Mouse (Mus musculus): ENCODE measurements at regions not wholly inside any gene's neighbourhood (a gene's known extent, or its start where the extent isn't known, plus 50 kb on each side); places are given as distances from the start of the nearest gene placed in this dataset.

GRCm38 (mm10) chr15:86814808-86815421, 600.7 kb downstream of the Tbc1d22a start:
- no peak overlapping the region for H3K27ac ChIP-seq (ENCODE audit: insufficient read depth, low read depth, low read length)
- peaks cover 8% of the 10 kb centered on the region; the same call in 1 of the 2 replicates for H3K4me1 ChIP-seq (ENCODE audit: control insufficient read depth, insufficient read depth, low read length)
- TF ChIP-seq CTCF (IDR thresholded peaks at IDR 0.05; ENCODE audit: insufficient read depth, low read depth, low read length): no peak
- TF ChIP-seq POLR2A (IDR thresholded peaks at IDR 0.05; ENCODE audit: insufficient read depth, low read depth, low read length): no peak
- WGBS: 56% methylated on average over 8 of the region's 8 CpGs
- no peak overlapping the region for H3K4me3 ChIP-seq (ENCODE audit: insufficient read depth, low read depth, low read length)

GRCm38 (mm10) chr15:86835996-86836395, 621.7 kb downstream of the Tbc1d22a start:
- peak overlapping the region; percentile 96 for H3K27ac ChIP-seq (ENCODE audit: insufficient read depth, low read depth, low read length)
- 8% methylated on average over 6 of the region's 6 CpGs for WGBS

GRCm38 (mm10) chr15:86852161-86852870, 638.1 kb downstream of the Tbc1d22a start:
- no peaks in the 10 kb centered on the region for H3K4me1 ChIP-seq (ENCODE audit: control insufficient read depth, insufficient read depth, low read length)
- H3K4me3 ChIP-seq (ENCODE audit: insufficient read depth, low read depth, low read length): no peak overlapping the region
- 49% methylated on average over 11 of the region's 11 CpGs for WGBS
- no peak overlapping the region for H3K27ac ChIP-seq (ENCODE audit: insufficient read depth, low read depth, low read length)
- TF ChIP-seq POLR2A (IDR thresholded peaks at IDR 0.05; ENCODE audit: insufficient read depth, low read depth, low read length) (no peak), CTCF (IDR thresholded peaks at IDR 0.05; ENCODE audit: insufficient read depth, low read depth, low read length) (no peak)

More at GRCm38 (mm10) chr15:86835996-86836395, 621.7 kb downstream of the Tbc1d22a start:
- no peak for TF ChIP-seq POLR2A (IDR thresholded peaks at IDR 0.05; ENCODE audit: insufficient read depth, low read depth, low read length)
- TF ChIP-seq CTCF (IDR thresholded peaks at IDR 0.05; ENCODE audit: insufficient read depth, low read depth, low read length): no peak
- Histone ChIP-seq H3K4me3 (ENCODE audit: insufficient read depth, low read depth, low read length) (no peak overlapping the region), H3K4me1 (ENCODE audit: control insufficient read depth, insufficient read depth, low read length) (peaks cover 24% of the 10 kb centered on the region)

- Histone ChIP-seq H3K4me3 (ENCODE audit: insufficient read depth, low read depth, low read length) (no peak overlapping the region), H3K4me1 (ENCODE audit: control insufficient read depth, insufficient read depth, low read length) (no peaks in the 10 kb centered on the region), H3K27ac (ENCODE audit: insufficient read depth, low read depth, low read length) (no peak overlapping the region)
- WGBS: 65% methylated on average over 3 of the region's 3 CpGs
- no peak for TF ChIP-seq POLR2A (IDR thresholded peaks at IDR 0.05; ENCODE audit: insufficient read depth, low read depth, low read length)
- TF ChIP-seq CTCF (IDR thresholded peaks at IDR 0.05; ENCODE audit: insufficient read depth, low read depth, low read length): no peak
Measured at GRCm38 (mm10) chr15:86858356-86858906, 644.2 kb downstream of the Tbc1d22a start.

GRCm38 (mm10) chr15:86875721-86876309, 661.6 kb downstream of the Tbc1d22a start:
- Histone ChIP-seq H3K4me3 (ENCODE audit: insufficient read depth, low read depth, low read length) (no peak overlapping the region), H3K4me1 (ENCODE audit: control insufficient read depth, insufficient read depth, low read length) (peaks cover 6% of the 10 kb centered on the region), H3K27ac (ENCODE audit: insufficient read depth, low read depth, low read length) (no peak overlapping the region)
- no peak for TF ChIP-seq POLR2A (IDR thresholded peaks at IDR 0.05; ENCODE audit: insufficient read depth, low read depth, low read length)
- no peak for TF ChIP-seq CTCF (IDR thresholded peaks at IDR 0.05; ENCODE audit: insufficient read depth, low read depth, low read length)
- WGBS: 50% methylated on average over 7 of the region's 7 CpGs

GRCm38 (mm10) chr15:86896974-86897373, 647.1 kb upstream of the Fam19a5 start:
- peaks cover 15% of the 10 kb centered on the region for H3K4me1 ChIP-seq (ENCODE audit: control insufficient read depth, insufficient read depth, low read length)
- 60% methylated on average over 6 of the region's 6 CpGs for WGBS
- TF ChIP-seq POLR2A (IDR thresholded peaks at IDR 0.05; ENCODE audit: insufficient read depth, low read depth, low read length) (no peak), CTCF (IDR thresholded peaks at IDR 0.05; ENCODE audit: insufficient read depth, low read depth, low read length) (no peak)

GRCm38 (mm10) chr15:86899961-86900360, 644.1 kb upstream of the Fam19a5 start:
- WGBS: 21% methylated on average over 1 of the region's 1 CpGs
- TF ChIP-seq CTCF (IDR thresholded peaks at IDR 0.05; ENCODE audit: insufficient read depth, low read depth, low read length) (no peak), POLR2A (IDR thresholded peaks at IDR 0.05; ENCODE audit: insufficient read depth, low read depth, low read length) (no peak)
- H3K4me1 ChIP-seq (ENCODE audit: control insufficient read depth, insufficient read depth, low read length): peaks cover 24% of the 10 kb centered on the region
- H3K4me3 ChIP-seq (ENCODE audit: insufficient read depth, low read depth, low read length): no peak overlapping the region
- peak overlapping the region; percentile 47 for H3K27ac ChIP-seq (ENCODE audit: insufficient read depth, low read depth, low read length)

More at GRCm38 (mm10) chr15:86896974-86897373, 647.1 kb upstream of the Fam19a5 start:
- Histone ChIP-seq H3K27ac (ENCODE audit: insufficient read depth, low read depth, low read length) (no peak overlapping the region), H3K4me3 (ENCODE audit: insufficient read depth, low read depth, low read length) (no peak overlapping the region)

- Histone ChIP-seq H3K27ac (ENCODE audit: insufficient read depth, low read depth, low read length) (no peak overlapping the region), H3K4me1 (ENCODE audit: control insufficient read depth, insufficient read depth, low read length) (peaks cover 15% of the 10 kb centered on the region), H3K4me3 (ENCODE audit: insufficient read depth, low read depth, low read length) (no peak overlapping the region)
- TF ChIP-seq POLR2A (IDR thresholded peaks at IDR 0.05; ENCODE audit: insufficient read depth, low read depth, low read length): no peak
- WGBS: 53% methylated on average over 3 of the region's 3 CpGs
Measured at GRCm38 (mm10) chr15:86903006-86903405, 641.1 kb upstream of the Fam19a5 start.

- 61% methylated on average over 3 of the region's 3 CpGs for WGBS
- Histone ChIP-seq H3K4me1 (ENCODE audit: control insufficient read depth, insufficient read depth, low read length) (no peaks in the 10 kb centered on the region), H3K27ac (ENCODE audit: insufficient read depth, low read depth, low read length) (no peak overlapping the region), H3K4me3 (ENCODE audit: insufficient read depth, low read depth, low read length) (no peak overlapping the region)
- no peak for TF ChIP-seq CTCF (IDR thresholded peaks at IDR 0.05; ENCODE audit: insufficient read depth, low read depth, low read length)
Measured at GRCm38 (mm10) chr15:86913276-86913675, 630.8 kb upstream of the Fam19a5 start.
